Mouse (Mus musculus) cerebellum, adult 2 months (tissue): Measurements from ENCODE around the gene Kctd5.

Experiments
- CTCF ChIP-seq: fragments of 200-500 bp; IDR thresholded peaks from 2 replicates; pipeline ENCODE4 v1.5.1; 2011; ENCODE audit warnings: low read depth, mild to moderate bottlenecking, control low read depth, low read length, moderate library complexity, borderline replicate concordance; ENCODE audit not compliant: insufficient read depth
- POLR2A ChIP-seq: fragments of 200-500 bp; IDR thresholded peaks from 2 replicates; pipeline ENCODE4 v1.6.1; 2011; ENCODE audit warnings: low read length, control low read depth, borderline replicate concordance; ENCODE audit not compliant: insufficient read depth

DNA sequence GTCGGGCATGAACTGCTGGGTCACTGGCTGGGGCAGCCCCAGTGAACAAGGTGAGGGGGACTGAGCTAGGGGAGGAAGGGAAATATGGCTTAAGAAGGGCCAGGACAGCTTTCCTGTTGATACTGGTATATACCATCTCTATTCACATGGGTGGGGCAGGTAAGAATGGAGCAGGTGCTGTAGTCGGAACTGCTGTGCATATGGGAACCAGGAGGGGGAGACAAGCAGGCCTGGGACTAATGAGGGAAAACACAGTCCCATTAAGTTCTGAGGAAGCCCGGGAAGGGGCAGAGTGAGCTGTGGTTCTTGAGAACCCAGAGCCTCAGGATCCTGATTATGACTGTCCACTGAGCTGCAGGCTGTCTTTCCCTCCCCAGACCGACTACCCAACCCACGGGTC, 28.8 kb downstream of the Kctd5 start:
- TF ChIP-seq CTCF, result peak; percentile 8; the same call in 1 of the 2 replicates
- TF ChIP-seq POLR2A, result no peak
